Mouse (Mus musculus): ENCODE measurements at regions not wholly inside any gene's neighbourhood (a gene's known extent, or its start where the extent isn't known, plus 50 kb on each side); places are given as distances from the start of the nearest gene placed in this dataset.

DNA sequence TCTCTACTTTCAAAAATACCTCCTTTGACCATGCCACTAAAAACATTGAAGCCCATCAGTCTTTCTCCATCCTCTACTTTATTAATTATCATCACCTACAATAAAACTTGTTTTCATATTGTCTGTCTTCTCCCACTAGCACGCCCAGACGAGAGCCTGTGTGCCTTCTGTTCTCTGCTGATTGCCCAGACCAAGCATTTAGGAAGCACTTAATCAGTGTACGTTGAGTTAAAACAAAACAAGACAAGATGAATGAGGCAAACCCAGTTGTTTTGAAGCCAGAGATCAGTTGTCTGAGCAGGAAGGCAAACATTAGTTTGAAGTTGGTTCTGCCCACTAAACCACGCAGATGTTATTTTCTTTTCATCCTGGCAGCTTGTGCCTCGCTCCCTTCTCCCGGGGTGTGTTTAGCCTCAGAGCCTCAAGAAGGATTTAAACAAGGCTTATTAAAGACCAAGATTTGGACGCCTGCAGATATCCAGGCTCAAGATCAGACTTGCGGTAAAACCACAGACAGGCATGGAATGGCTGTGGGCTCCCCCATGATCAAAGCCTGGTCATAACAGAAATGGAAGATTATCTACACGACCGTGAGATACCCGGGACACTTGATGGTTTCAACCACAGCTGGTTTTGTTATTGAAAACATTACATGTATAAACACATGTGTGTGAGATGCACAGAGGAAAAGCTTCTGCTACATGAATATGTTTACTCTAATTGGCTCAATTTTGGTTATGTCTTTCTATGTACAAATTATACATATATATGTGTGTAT, 123.1 kb upstream of the Thbs1 start:
- DNase-seq = no peak

DNA sequence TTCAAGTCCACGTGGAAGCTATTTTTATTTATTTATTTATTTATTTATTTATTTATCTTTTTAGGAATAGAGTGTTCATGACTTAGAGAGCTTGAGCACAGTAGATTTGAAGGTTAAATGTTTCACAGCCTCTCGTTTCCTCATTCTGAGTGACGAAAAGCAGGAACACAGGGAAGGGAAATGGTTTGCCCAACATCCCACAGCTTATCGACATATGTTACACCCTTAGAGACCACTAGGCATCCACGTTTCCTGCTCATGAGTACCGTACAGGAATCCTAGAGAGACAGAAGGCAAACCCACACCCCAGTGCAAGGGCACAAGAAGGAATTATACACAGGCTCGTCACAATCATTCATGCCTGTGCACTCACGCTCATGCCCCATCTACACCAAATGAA, 122.5 kb upstream of the Thbs1 start:
- no peak for DNase-seq

DNA sequence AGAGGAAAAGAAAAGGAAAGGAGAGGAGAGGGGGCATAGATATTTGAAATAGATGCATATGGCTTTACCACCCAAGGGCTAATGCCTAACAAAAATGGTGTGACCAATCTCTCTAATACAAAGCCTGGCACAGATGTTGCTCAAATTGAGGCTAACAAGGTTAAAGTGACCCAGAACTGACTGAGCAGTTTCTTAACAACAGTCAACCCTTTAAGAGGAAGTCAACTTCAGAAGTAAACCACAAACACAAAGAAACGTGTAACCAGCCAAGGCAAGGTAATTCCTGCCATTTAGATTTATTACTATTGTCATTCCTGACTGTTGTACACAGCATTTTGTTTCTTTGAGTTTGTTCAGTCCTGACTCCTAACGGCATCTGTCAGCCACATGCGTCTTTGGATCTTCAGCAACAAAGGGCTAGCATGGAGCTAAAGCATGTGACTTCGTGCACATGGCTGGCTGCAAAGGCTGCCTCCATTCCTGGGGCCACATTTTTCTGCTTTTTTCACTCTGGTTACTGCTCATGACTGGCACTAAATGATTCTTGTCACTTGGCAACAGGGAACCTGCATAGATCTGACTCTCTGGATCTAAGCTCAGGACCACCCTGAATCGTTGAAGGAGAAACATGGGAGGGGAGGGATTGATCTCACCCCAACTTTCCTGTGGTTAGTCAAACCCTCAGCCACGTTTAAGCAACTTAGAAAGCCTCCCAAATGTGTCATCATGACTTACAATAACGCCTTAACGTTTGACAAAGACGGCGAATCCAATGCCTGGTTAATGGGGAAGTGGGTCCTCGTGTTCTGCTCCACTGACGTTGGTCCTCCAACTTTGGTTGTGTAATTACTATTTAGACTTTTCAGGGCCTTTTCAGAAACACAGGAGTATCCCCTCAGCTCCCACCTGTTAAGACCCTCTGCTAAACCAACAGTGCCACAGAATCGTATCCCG, 115.3 kb upstream of the Thbs1 start:
- no peak for DNase-seq

DNA sequence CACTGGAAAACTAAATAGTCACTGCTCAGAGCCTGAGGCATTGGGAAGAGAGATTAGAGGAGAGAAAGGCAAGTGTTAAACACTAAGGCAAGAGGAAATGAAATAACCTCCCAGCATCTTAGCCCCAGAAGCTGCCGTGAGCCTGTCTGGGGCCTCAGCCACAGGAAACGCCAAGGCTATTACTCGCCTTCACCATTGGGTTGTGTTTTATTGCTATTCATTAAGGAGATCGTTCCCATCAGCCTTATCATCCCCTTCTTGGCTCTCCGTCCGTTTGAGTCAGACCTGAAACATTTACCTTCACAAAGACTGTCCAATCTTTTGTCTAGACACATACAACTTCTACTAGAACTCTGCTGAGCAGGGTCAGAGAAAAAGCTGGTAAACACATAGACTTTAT, 112.0 kb upstream of the Thbs1 start:
- DNase-seq = no peak

DNA sequence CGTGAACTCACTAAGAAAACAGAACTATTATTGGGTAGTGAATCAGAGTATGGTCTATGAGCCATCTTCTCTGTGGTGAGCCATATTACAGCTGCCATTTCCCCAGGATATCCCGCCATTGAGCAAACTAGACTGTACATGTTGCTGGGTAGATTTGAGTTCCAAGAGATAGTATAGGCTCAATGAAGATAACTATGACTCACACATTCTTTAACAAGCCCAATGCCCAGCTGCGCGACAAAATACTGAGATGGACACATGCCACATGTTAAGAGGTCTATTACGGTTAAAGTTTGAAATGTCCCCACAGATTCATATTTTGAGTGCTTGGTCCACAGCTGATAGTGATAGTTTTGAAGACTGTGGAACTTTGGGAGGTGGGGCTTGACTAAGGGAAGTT, 107.5 kb upstream of the Thbs1 start:
- DNase-seq = no peak

DNA sequence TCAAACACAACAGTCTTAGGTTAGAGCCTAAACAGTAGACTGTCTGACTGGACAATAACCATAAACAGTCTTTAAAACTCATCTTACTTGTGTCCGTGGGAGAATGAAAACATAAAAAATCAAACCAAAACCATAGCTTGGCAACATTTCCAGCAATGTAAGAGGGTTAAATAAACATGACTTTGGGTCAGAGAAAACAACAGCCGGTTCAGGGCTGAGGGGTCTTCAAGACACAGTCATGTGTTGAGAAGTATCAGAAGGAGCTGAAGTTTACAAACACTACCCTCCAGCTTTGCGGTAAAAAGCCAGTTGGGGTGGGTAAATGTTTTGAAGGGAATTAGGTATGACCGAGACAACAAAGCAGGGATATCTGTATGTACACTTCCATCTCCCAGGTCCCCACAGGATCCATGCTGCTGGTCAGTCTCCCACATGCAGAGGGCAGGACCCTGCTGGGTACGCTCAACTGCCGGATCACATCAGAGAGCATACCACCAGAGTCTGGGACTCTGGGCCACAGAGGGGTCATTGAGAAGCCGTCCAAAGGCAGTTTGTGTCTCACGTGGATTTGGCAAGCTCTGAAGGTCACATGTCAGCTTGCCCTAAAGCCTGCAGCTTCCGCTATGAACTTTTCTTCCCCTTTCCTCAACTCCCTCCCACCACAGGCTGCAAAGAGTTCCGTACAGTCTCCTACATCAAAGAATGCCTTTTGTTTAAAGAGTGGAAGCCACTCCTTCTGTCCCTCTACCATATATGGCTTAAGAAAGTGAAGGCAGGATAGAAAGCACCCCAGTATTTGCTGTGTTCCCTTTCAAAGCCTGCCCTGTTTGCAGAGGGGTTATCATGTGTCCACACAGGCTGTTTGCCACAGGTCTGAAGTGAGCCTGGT, 103.9 kb upstream of the Thbs1 start:
- no peak for DNase-seq

DNA sequence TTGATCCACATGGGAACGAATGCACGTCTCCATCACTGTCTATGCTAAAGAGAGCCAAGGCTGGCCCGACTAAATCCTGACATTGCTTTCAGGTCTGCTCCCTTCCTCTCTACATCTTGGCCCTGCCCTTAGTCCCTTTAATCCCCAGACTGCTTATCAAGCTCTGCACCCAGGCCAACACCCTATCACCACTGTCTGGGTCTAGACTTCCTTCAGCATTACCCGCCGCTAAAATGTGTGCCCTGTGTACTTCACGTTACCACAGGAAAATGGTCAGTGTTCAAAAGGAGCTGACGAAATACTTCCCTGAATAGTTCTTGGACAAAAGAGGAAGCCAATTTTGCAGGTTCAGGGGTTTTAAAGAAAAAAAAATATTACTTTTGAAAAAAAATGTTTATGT, 100.0 kb upstream of the Thbs1 start:
- DNase-seq = no peak

DNA sequence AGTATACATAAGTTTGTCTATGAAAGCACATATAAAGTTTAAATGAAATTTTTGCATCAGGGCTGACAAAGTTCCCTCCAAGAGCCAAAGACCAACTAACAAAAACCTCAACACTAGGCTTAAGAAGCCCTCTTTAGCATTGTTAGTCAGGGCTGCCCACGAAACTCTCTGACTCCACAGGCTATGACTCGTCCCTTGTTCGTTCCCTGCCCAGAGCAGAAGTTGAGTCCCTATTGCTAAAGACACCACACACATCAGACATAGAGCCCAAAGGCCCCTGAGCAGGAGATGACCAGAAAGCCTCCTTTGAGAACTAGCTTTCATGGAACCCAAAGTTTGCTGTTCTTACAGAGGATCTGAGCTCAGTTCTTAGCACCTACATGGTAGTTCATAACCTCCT, 99.5 kb upstream of the Thbs1 start:
- DNase-seq = no peak

DNA sequence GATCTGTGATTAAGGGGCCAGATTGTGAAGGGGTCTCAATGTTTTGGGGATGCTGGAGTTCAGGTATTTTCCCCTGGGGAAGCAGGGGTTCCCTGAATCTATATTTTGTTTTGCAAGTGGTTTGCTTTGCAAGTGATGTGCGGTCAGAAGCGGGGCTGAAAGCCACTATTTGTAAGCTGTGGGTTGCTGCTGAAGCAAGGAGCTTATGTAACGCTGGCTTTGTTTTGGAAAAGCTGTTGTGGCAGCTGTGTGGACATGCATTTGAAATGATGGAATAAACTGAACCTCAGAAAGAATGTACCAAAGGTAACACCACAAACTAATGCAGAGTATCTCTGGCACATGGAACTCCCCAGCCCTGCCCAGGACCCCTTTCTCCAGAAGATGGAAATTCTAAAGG, 98.5 kb upstream of the Thbs1 start:
- DNase-seq = no peak

DNA sequence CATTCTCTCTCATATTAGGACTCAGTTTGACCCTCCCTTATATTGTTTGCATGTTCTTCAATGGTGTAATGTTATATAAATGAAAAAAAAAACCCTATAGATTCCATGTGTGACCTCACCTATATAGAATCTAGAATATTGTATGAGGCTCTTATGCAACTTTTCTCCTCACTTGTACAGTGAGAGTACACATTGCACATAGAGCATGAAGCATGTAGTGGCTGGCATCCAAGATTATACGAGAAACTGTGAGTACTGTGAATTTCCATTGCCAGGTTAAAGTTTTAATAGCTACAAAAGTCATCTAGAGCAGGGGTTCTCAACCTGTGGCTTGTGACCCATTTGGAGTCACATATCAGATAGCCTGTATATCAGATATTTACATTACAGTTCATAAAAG, 96.5 kb upstream of the Thbs1 start:
- DNase-seq = no peak

DNA sequence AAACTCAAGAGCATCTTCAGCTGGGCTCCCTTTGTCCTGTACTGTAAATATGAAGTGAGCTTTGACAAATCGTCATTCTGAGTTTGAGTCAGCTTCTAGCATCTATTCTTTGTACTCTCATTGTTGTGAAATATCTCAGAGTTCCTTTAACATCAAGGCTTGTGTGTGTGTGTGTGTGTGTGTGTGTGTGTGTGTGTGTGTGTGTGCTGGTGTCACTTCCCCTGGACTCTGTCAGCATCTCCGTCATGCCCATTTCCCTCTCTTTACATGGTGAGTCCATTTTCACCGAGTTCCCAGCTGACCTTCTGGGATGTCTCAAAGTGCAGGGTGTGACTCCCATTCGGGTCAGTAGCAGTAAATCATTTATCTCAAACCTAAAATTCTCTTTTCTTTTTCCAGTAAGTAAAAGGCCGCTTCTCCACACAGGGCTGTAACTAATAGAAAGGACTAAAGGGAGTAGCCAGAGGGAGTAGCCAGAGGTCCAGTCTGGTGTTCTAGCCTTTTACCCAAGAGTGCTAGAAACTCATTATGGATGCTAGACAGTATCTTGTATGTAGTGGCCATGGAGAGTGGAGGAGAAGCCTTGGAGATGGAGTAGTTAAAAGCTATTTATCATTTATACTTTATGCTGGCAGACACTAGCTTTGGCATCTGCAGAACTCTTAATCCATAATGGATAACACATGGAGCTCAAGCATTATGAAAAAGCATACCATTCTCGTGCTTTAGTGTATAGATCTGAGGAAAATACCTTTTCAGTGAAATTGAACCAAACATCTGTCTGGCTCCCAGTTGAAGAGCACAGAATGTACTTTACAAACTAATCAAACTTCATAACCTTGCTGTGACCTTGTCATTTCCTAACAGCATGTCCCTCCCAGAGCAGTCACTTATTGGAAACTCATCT, 85.6 kb upstream of the Thbs1 start:
- DNase-seq = no peak

DNA sequence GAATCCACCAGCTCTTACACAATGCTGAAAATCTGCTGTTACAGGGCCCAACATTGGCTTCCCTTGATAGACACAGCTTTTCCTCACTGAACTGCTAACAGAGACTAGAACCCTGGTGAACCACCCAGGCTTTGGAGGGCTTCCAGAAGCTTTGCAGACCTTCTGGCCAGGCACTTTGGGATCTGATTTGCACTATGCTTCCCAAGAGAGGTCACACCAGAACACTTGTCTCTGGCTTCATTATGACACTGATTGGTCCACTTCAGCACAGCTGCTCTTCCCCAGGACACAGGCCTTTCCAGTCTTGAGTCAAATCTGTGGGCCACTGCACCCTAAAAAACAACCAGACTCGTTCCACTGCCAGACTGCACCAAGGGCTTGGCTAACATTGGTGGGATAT, 82.8 kb upstream of the Thbs1 start:
- no peak for DNase-seq

DNA sequence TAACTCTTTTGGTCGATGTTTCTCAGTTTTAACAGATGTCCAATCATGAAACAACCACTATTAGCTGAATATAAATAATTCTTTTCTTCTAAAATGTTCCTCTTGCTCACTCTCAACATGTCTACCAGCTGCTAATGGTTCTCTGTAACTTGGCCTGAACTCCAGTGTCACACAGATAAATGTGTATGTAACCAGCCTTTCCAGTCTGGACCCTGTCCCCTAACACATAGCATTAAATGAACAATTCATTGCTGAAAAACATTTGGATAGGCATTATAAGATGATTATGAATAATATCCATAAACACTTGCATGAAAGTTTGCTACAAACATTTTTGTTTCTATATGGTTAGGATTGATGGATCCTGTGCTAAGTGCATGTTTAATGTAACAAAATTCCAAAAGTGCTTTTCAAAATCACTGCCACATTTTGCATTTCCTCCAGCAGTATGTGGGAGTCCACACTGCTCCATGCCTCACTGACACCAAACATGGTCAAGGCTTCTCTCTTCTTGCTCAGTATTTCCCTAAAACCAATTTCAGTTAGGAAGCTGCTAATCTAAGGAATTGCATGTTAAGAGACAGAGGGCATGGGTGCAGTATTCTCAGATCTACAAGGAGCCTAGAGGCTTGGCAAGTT, 82.1 kb upstream of the Thbs1 start:
- no peak for DNase-seq

DNA sequence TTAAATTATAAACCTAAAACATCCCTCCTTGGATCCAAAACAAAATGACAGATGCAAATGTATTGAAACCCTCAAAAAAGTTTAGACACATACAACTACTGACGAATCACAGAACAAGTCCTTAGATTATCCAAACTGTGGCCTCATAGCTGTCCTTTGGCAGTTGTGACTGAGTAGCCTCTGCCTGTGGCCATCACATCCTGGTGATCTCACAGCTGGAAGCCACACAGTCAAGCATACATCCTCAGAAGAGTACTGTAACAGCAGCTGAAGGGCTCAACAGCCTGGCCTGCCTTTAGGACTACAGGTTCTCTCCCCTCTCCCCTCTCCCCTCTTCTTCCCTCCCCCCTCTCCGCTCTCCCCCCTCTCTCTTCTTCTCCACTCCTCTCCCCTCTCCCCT, 80.0 kb upstream of the Thbs1 start:
- no peak for DNase-seq

DNA sequence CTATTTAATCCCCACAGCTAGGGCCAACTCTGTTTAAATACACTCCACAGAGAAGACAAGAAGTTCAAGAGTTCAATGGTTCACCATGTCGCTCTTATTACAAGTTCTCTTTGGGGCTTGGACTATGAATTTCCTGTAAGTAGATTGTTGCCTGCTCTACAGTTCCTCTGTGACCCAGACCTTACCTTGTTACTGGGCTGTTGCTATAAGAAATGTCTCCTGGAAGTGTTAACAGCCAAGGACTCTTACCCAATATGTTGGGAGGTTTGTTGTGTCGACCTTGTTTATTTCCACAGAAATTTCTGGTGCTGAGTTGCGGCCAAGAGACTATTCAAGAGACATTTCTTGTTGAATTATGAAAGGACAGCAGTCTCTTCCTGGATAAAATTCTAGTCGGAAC, 78.3 kb upstream of the Thbs1 start:
- DNase-seq = no peak

DNA sequence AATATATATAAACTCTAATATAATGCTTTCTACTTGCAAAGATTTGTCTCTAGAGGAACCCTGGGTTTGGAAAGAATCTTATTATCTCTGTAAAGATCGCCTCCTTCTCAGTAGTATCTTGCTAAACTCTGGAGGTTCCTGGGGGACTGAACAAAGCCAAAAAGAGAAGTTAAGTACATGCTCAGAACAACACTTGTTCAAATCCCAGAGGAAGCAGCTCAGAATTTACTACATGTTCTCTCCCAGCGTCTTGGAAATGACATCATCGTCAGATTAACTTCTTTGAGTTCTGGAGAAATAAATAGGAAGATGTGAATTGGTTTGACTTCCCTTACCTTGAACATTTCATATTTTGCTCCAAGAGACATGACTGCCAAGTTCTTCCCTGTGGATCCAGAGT, 77.7 kb upstream of the Thbs1 start:
- DNase-seq = no peak

DNA sequence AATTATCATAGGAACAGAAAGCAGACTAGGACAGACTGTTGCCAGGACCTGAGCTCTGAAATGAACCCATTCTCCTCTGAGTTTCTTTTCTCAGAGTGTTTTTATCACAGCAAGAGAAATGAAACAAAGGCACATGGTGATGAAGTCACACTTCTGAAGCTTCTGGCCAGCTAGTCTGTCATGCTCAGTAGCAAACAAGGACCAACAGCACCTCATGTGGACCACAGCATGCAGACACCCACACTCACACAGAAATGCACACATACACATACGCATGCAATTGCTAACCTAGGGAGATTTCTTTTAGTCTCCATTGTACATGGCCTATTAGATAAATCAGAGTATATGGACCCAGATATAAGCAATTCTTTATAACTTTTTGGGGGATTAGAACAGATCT, 76.3 kb upstream of the Thbs1 start:
- DNase-seq = no peak

DNA sequence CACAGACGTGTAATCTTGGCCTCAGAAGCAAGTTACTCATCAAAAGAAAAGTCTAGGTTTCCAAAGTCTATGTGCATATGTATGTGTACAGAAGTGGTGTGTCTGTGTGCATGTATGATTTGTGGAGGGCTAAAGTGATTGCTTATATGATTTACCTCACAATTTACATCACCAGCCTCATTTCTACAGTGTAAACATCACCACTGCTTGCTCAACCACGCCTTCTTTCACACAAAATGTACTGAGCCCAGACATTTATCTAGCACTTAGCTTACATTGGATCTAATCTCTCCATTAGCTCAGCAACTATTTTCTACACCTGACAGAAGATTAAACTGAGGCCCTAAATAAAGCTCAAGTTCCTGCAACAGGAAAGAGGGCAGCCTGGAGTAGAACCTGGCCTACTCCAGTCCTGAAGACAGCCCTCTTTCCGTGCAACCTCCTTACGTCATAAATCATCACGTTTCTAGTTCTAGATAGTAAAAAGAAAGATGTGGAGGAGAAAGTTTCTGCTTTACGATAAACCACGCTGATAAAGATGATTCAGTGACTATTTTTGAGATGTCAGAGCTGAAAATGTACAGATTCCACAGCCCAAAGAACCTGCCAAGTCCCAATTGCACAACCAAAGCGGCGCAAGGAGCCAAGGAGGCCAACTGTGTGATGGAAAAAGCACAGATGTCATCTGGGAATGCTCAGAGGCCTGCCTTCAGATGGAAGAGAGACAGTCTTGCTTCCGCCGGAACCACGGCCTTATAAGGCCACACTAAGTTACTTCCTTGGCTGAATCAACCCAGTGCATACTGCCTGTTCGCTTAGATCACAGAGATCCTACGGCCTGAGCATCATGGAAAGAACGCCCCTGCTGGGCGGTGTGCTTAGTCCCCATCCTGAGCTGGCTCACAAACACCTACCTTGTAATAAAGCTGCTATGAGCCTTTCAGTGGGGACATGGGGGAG, 72.5 kb upstream of the Thbs1 start:
- peak; percentile 4 for DNase-seq

DNA sequence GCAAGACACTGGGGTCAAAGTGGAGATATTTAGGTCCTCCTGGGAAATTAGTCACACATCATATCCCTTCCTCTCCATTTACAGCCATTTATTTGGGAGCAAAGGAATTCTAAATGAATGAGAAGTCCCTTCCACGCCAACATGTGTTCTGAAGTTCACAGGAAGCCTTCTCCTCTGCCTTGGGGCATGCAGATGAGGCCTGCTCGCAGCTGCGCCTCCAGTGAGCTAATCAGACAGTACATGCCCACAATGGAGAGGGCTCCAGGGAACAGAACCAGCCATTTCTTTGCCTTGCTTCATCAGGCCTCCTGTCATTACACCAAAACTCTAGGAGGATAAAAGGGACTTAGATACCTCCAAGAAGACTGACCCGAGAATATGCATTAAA, 71.9 kb upstream of the Thbs1 start:
- DNase-seq = no peak

DNA sequence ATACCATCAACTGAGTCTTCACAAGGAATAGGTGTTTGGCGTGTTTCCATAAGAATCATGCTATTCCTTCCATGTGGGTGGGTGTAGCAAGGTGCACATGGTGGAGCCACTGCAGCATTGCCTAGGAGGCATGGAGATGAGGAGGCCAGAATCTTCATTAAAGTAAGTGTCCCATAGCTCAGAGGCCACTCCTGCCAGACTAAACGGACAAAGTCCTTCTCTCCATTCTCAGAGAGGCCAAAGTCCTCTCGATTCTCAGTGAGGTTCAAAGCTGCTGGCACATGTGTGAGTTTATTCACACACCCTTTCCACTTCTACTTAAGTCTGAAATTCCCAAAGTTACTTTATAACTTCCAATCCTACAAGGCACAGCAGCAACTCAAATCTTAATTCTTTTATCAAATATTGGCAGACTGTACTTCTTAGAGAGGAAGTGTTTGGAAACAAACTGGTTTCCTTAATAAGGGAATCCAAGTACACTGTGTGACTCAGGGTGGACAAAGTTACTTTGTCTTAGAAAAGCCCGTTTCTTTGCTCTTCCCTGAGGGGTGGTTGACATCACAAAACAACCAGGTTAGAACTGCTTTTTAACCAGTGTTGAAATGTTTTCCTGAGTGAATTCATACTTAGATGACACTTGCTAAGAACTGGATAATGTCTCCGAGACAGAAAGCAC, 69.2 kb upstream of the Thbs1 start:
- DNase-seq = no peak

Data from right cerebral cortex, postnatal 4 days (tissue).